Mouse (Mus musculus) urinary bladder, postnatal 14 days (tissue): ENCODE measurements at regions not wholly inside any gene's neighbourhood (a gene's known extent, or its start where the extent isn't known, plus 50 kb on each side); places are given as distances from the start of the nearest gene placed in this dataset.

Experiments used
- DNase-seq: peaks from one replicate; pipeline ENCODE4 v3.0.0; 2021; ENCODE audit warnings: low spot score

GRCm38 (mm10) chr10:17366042-17366740 is 356.8 kb upstream of the Cited2 start:
- no peak for DNase-seq

DNA sequence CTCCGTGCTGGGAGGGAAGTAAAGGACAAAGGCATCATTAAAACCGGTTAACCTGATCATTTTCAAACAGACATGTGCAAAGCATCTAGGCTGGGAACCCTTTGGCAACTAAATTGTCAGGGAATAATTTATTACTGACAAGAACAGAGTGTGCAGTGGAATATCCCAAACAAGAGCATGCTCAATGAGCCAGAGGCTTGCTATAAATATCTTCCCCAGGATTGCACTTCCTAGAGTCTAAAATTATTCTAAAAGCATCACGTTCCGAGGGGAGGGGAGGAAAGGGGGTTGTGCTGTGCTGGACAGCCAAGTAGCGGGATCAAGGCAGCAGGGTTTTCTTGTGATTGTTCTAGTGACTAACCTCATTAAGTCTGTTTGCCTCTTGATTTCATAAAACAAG is 356.0 kb upstream of the Cited2 start:
- DNase-seq: peak; percentile 14

DNA sequence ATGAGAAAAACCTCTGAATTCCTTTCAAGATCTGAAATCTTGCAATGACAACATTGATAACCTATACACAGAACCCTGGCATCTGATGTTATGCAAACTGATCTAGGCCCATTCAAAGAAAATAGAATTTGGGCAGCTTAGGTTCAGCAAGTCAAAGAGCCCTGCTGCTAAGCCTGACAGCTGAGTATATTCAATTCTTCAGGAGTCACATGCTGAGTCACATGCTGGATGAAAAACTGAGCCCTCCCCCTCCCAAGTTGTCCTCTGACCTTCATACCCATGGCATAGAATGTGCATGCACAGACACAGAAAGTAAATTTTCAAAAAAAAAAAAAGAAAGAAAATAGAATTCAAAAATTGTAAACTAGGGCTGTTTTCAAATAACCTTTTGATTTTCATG is 355.6 kb upstream of the Cited2 start:
- DNase-seq: no peak

DNA sequence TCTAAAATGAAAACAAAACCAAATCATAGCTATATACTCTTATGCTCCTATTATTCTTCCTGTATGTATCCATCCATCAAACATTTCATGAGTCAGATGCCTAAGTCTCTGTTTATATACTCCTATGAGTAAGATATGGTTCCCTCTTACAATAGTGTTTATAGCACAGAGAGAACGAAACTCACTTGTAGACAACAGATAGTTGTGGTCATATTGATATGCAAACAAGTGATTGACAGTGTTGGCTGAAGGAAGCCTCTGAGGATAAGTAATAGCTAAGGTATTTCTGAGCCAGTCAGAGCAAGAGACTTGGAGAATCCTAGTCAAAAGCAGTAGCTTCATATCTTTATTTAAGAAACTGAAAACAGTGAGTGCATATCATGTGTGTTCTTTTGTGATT is 354.4 kb upstream of the Cited2 start:
- DNase-seq: no peak

DNA sequence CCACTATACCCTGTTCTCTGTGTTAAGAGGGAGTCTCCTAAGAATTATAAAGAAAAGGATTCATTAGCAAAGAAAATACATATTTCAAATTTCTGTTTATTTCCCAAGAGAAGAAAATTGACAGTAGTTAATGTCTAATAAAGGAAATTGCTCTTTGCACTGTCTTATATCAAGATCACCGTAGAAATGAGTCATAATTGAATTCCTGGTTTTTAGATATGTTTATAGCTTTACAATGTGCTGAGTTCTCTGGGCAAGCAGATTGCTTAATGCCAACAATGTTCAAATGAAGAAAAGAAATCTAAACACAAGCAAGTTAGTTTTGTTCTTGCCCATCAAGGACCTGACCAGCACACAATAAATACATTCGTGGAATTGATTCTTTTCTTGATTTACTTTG is 350.1 kb upstream of the Cited2 start:
- DNase-seq: no peak

- no peak for DNase-seq
These were observed 349.0 kb upstream of the Cited2 start for GRCm38 (mm10) chr10:17374047-17374446.

DNA sequence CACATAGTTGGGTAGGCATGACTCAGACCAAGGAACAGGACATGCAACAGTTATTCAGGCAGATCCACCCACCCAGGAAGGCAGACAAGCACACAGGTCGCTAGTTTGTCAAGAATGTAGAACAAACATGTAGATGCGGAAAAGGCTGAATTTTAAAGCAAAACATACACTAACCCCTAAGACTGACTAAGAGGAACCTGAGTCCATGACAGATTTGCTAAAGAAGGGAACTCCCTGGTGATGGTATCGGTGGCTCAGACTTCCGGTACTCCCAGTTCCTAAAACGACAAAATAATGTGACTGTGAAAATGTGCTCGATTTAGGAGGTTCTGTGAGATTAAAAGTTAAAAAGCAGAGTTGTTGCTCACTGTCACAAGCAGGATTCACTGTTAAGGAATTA is 340.0 kb upstream of the Cited2 start:
- no peak for DNase-seq

- DNase-seq: peak; percentile 6
These were observed 337.8 kb upstream of the Cited2 start for GRCm38 (mm10) chr10:17385181-17385580.

GRCm38 (mm10) chr10:17387296-17387695 is 335.7 kb upstream of the Cited2 start:
- DNase-seq: no peak

- no peak for DNase-seq
These were observed 327.4 kb upstream of the Cited2 start for GRCm38 (mm10) chr10:17395495-17396224.

DNA sequence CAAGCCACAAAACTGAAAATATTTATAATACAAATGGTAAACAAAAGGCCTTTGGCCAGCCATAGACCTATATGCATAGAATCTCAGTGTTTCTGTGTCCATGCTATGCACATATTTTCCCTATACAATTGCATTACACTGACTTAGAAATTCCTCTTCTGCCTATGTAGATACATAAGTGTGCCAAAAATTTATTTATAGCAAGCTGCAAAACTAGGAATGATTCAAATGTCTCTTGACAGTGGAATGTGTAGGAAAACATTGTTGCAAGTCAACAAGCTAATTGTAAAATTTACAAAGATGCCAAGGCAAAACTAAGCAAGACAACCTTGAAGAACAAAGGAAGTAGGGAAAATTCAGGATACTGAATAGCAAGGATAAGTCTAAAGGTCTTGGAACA is 319.1 kb upstream of the Cited2 start:
- DNase-seq: no peak

- DNase-seq: no peak
These were observed 315.0 kb upstream of the Cited2 start for GRCm38 (mm10) chr10:17407854-17408606.

- no peak for DNase-seq
These were observed 314.2 kb upstream of the Cited2 start for GRCm38 (mm10) chr10:17408781-17409180.

DNA sequence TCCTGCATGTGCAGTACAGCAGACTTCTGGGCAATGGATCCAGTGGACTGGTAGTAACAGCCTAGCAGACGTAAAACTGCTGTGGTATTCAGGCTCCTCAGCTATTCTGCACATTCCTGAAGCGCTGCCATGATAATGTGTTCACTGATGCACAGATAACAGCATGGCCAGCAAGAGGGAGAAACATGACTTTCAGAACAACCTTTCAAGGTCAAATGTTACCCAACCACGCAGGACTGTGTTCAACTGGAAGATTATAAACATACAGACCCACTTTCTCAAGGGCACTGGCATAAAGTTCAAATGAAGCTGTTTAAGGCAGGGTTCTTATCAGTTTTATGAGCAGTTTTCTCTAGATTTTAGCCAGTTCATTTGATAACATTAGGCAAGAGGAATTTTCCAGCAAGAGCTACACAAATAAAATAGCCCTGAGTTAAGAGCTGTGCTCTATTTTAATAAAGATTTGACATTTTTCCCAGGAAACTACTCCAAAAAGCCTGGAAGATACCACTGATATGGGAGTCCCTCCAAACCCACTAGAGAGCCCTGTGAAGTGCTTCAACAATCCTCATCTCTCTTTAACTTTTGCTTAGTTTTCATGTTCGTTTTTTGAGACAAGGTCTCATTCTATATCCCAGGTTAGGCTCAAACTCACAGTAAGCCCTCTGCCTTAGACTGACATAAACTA is 311.6 kb upstream of the Cited2 start:
- DNase-seq: peak; percentile 43

DNA sequence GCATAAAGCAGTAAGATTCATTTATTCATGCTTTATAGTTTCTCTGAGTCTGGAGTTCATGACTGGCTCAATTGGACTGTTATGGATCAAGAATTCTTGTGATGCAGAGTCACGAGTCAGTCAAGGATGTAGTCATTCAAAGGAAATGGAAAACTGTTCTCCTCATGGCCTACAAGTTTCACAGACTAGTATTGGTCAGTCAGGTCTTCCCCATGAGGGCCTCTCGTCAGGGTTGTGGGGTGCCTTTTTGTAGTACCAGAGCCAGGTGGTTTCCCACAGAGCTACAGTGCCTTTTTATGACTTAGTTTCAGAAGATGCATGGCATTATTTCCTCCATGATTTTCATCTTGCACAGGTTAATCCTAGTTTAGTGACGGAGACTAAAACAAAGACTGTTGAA is 307.9 kb upstream of the Cited2 start:
- DNase-seq: no peak

DNA sequence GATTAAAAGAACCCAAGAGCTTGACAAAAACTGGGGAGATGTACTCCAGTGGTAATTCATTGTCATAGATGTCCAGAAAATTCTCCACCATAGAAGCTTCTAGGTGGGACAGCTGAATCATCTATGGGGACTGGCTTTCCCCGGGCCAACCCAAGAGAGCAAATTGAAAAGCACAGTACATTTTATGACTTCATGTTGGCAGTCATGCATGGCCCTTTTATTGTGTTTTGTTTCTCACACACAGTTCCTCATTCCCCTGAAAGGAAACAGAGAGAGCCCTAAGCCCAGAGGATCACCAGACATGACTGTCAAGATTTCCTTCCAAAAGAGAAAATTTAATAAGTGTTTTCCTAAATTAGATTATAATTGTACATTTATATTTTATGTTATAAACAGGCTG is 306.9 kb upstream of the Cited2 start:
- no peak for DNase-seq

DNA sequence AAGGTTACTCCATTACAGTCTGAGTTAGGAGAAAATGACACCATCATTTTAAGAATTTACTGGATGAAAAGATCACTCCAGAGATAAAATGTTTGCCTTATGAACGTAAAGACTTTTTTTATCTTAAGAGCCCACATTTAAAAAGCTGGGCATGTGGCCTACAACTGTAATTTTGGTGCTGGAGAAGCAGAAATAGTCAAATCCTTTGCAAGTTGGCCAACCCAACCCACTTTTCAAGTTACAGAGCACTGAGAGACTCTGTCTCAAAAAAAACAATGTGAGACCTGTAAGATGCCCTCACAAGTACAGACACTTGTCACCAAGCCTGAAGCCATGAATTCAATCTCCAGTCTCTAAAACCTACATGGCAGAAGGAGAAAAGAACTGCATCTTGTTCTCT is 305.6 kb upstream of the Cited2 start:
- DNase-seq: no peak

DNA sequence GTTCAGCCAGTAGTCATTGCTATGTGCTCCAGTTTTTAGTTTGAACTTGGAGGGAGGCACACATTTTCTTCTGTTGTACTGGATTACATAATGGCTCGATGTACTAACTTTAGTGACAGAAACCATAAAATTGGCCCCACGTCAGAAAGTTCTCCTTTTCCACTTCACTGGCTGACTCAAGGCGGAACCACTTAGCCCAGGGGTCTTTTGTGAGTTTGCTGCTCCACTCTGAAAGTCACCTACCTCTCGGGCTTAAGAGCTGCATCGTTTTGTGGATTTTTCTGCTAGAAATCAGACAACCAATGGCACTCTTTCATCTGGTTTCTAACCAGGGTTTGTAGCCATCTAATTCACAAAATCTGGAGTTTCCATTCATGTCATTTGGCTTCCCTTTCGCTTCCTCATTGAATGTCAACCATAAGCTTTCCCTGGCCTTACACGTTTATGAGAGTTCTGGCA is 304.8 kb upstream of the Cited2 start:
- DNase-seq: peak; percentile 20

DNA sequence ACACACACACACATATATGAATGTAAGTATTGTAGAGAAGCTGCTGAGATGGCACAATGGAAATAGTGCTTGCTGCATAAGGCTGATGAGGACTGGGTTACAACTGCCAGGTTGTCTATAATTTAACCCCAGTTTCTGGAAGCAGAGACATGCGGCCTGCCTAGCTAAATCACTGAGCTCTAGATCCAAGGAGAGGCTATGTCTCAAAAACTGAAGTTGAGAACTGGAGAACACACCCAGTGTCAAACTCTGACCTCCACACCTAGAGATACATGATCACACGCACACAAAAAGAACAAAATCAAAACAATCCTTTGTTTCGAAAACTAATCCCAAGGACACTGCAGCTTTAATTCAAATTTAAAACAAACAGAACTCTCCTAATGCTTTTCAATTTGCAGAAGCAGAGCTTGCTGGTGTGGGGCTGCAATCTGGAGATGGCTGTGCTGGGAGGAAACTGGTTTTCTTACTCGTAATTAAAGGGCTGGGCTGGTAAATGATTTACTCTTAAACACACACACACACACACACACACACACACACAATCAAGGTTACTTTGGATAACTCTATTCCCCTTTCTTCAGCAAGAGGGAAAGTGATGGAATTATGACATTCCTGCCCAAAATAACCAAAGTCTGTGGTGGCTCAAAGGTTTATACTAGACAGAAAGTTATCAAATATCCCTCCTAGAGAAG is 299.3 kb upstream of the Cited2 start:
- DNase-seq: no peak

DNA sequence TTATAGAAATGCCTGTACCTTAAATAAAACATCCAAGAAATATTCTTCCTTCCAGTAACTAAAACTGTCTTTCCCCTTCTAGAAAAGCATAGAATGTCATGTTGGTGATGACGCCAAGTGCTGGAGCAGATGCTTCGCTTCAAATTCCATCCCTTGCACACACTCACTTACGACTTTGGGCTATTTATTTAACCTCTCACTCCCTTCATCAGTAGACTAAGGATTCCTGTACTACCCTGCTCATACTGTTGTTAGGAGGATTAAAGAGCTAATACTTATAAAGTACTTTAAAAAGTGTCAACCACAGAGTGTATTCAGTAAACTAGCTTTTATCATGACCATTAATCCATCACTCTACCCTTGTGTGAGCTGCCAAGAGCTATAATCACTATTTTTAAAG is 296.8 kb upstream of the Cited2 start:
- no peak for DNase-seq

GRCm38 (mm10) chr10:17427316-17427715 is 295.7 kb upstream of the Cited2 start:
- DNase-seq: no peak

DNA sequence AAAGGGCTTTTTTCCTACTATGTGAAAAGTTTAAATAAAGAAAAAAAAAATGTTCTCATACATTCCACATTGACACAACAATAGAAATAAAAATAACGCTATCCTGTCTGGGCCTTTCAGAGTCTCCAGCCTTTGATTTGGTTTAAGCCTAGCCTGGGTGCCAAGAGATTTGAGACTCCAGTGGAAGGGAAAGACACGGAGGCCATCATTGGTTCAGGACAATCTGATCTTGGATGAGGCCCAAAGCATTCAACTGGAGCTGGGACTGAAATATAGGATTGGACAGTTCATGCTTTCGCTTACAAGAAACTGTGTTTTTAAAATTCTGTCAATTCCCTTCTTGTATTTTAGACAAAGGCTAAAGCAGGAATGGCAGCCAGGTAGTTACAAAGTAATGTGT is 294.7 kb upstream of the Cited2 start:
- no peak for DNase-seq
